Mouse (Mus musculus) heart, postnatal 0 days (tissue): Measurements from ENCODE around the gene Gpr107.

Experiments
- CTCF ChIP-seq: IDR thresholded peaks from 2 replicates; pipeline ENCODE4 v1.5.1; 2016; ENCODE audit warnings: antibody characterized with exemption, control low read depth, low read depth
- EP300 ChIP-seq: IDR thresholded peaks from 2 replicates; pipeline ENCODE4 v1.6.1; 2016; ENCODE audit warnings: antibody characterized with exemption, low read depth

DNA sequence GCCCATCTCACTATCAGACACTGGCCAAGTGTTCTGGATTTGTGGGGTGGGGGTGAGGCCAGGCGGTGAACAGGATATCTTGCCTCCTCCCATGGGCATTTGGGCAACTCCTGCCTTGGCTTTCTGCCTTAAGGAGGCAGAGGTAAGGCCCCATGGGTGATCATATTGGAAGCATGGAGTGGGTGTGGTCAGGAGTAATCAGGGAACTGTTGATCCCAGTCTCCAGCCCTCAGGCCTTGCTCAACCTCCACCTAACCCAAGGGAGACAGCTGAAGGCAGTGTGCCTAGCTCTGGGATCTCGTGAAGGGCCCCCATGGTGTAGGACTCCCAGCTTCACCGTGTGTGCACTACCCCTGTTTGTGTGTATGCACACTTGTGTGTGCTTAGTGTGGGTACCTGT, 102.7 kb downstream of the Gpr107 start:
- TF ChIP-seq CTCF (no peak), EP300 (no peak)
